Mouse (Mus musculus): ENCODE results near the gene Dock3.

DNA sequence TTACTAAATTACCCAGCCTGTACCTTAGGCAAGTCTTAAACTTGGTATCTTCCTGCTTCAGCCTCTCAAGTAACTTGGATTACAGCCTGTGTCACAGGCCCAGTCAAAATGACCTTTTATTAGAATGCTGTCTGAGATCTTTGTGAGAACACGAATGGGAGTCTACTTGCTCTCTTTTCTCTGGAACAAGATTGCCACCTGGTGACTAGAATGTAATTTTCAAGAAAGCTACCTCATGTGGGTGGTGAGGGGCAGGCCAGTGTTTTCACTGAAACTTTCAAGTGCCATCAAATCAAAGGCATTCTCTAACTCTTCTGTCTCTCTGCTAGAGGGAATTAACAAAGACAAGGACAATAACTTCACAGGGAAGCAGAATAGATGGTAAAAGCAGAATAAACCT, 317.9 kb downstream of the Dock3 start:
- TF ChIP-seq CTCF (IDR thresholded peaks at IDR 0.05; ENCODE audit: control insufficient read depth, insufficient read depth, insufficient replicate concordance, low read depth, low read length) (no peak), POLR2A (IDR thresholded peaks at IDR 0.05; ENCODE audit: control insufficient read depth, low read depth, low read length) (no peak)

All from testis, adult 2 months (tissue).